Mouse (Mus musculus): ENCODE measurements around the gene Adamts12. TPM values are rescaled to one million over a fixed set of nuclear protein-coding genes. Genes with fewer than 3 reads are reported as not detected.

The Adamts12 gene
- total RNA-seq (2023; ENCODE audit: inconsistent age), result not detected in 4 replicates

GRCm38 (mm10) chr15:11064558-11065411 is at the start of gene Adamts12:
Gene Adamts12, plus strand, starts transcription at chr15:11064790.

GRCm38 (mm10) chr15:11037711-11038110 is 26.9 kb upstream of the Adamts12 start, which contains the start of gene Rxfp3:
Gene Rxfp3, minus strand, starts transcription at chr15:11037991.

Other genes with a start within 250 kb of the Adamts12 start
- gene C1qtnf3, start 112.5 kb upstream of the Adamts12 start, total RNA-seq (2023; ENCODE audit: inconsistent age), result not detected in 4 replicates
- gene Amacr, start 83.0 kb upstream of the Adamts12 start, total RNA-seq (2023; ENCODE audit: inconsistent age), result 4.6 to 6.8 TPM (median 5.1 TPM) in 4 replicates
- not detected in 4 replicates for gene Slc45a2, start 64.1 kb upstream of the Adamts12 start, total RNA-seq (2023; ENCODE audit: inconsistent age)
- gene Rxfp3, start 26.8 kb upstream of the Adamts12 start, total RNA-seq (2023; ENCODE audit: inconsistent age), result not detected in 4 replicates